Mouse (Mus musculus) gastrocnemius, postnatal 14 days (tissue): ENCODE results near the gene Tenm4. TPM values are rescaled to one million over a fixed set of nuclear protein-coding genes. Genes with fewer than 3 reads are reported as not detected.

Experiments
- DNase-seq: peaks from one replicate; pipeline ENCODE4 v3.0.0; 2021; ENCODE audit warnings: mixed read lengths
- intact Hi-C: fragments of 180-260 bp; cut with DNase I; formaldehyde crosslinking; loops from one replicate; pipeline ENCODE4 v1.15.1; 2025; ENCODE audit warnings: low total_unique reads
- total RNA-seq, 2 experiments: library from RNA; stranded (reverse); gene quantifications; 2 replicates each; pipeline ENCODE4 v1.2.3; 2021

Gene Tenm4
- total RNA-seq, 2 experiments from 2014 or later: 3.9 to 6.5 TPM

GRCm38 (mm10) chr7:96183195-96183594 is 12.1 kb downstream of the Tenm4 start:
- intact Hi-C loops: no loop called here
- no peak for DNase-seq

GRCm38 (mm10) chr7:96185411-96185810 is 14.4 kb downstream of the Tenm4 start:
- intact Hi-C loops: no loop called here
- no peak for DNase-seq

- DNase-seq: no peak
- intact Hi-C loops: no loop called here
These were observed 32.9 kb downstream of the Tenm4 start for GRCm38 (mm10) chr7:96203812-96204560.

GRCm38 (mm10) chr7:96204809-96205350 is 33.8 kb downstream of the Tenm4 start:
- intact Hi-C loops: no loop called here
- DNase-seq: no peak

GRCm38 (mm10) chr7:96207071-96207470 is 36.0 kb downstream of the Tenm4 start:
- intact Hi-C loops: no loop called here
- no peak for DNase-seq

GRCm38 (mm10) chr7:96209783-96210524 is 38.9 kb downstream of the Tenm4 start:
- intact Hi-C loops: loop anchor here (10.0 kb wide), 1 partner anchor 275 kb away; no protein-coding TSS in a partner anchor
- peak; percentile 9 for DNase-seq

- DNase-seq: peak; percentile 47
- intact Hi-C loops: loop anchor here (10.0 kb wide), 1 partner anchor 274 kb away; no protein-coding TSS in a partner anchor
These were observed 39.7 kb downstream of the Tenm4 start for GRCm38 (mm10) chr7:96210525-96211369.

- intact Hi-C loops: loop anchor here (10.0 kb wide), 1 partner anchor 273 kb away; no protein-coding TSS in a partner anchor
- DNase-seq: no peak
These were observed 40.6 kb downstream of the Tenm4 start for GRCm38 (mm10) chr7:96211618-96212021.

GRCm38 (mm10) chr7:96212224-96212591 is 41.2 kb downstream of the Tenm4 start:
- intact Hi-C loops: loop anchor here (10.0 kb wide), 1 partner anchor 273 kb away; no protein-coding TSS in a partner anchor

GRCm38 (mm10) chr7:96212592-96213541 is 41.8 kb downstream of the Tenm4 start:
- peak; percentile 39 for DNase-seq
- intact Hi-C loops: loop anchor here (10.0 kb wide), 1 partner anchor 272 kb away; no protein-coding TSS in a partner anchor

More at GRCm38 (mm10) chr7:96212224-96212591, 41.2 kb downstream of the Tenm4 start:
- DNase-seq: no peak

GRCm38 (mm10) chr7:96213741-96214140 is 42.7 kb downstream of the Tenm4 start:
- DNase-seq: no peak
- intact Hi-C loops: loop anchor here (10.0 kb wide), 1 partner anchor 271 kb away; no protein-coding TSS in a partner anchor

- no peak for DNase-seq
- intact Hi-C loops: loop anchor here (10.0 kb wide), 1 partner anchor 270 kb away; no protein-coding TSS in a partner anchor
These were observed 43.8 kb downstream of the Tenm4 start for GRCm38 (mm10) chr7:96214876-96215275.

- no peak for DNase-seq
- intact Hi-C loops: loop anchor here (10.0 kb wide), 1 partner anchor 269 kb away; no protein-coding TSS in a partner anchor
These were observed 45.0 kb downstream of the Tenm4 start for GRCm38 (mm10) chr7:96215894-96216509.

- intact Hi-C loops: loop anchor here (10.0 kb wide), 1 partner anchor 265 kb away; no protein-coding TSS in a partner anchor
- no peak for DNase-seq
These were observed 48.3 kb downstream of the Tenm4 start for GRCm38 (mm10) chr7:96219386-96219785.

- intact Hi-C loops: no loop called here
- DNase-seq: no peak
These were observed 49.6 kb downstream of the Tenm4 start for GRCm38 (mm10) chr7:96220647-96221046.

- no peak for DNase-seq
- intact Hi-C loops: no loop called here
These were observed 51.5 kb downstream of the Tenm4 start for GRCm38 (mm10) chr7:96222569-96222968.

GRCm38 (mm10) chr7:96228562-96229268 is 57.7 kb downstream of the Tenm4 start:
- no peak for DNase-seq
- intact Hi-C loops: no loop called here
